Mouse (Mus musculus): ENCODE measurements around the gene Ptprb. TPM values are rescaled to one million over a fixed set of nuclear protein-coding genes. Genes with fewer than 3 reads are reported as not detected.

Gene Ptprb
- polyA plus RNA-seq, 1 experiment from 2014 or later: 2.8 TPM

Other genes starting within 250 kb of the Ptprb start
- not detected in 2 replicates for gene 4933416C03Rik, start 161.6 kb upstream of the Ptprb start, polyA plus RNA-seq (2015; fragmentation: Nextera tagmentation; extraction: Ambion mirVana)
- gene Kcnmb4, start 198.4 kb downstream of the Ptprb start, polyA plus RNA-seq (2015; fragmentation: Nextera tagmentation; extraction: Ambion mirVana): 12.9 and 13.1 TPM in 2 replicates

Data from midbrain, embryonic 13.5 days (tissue).